Mouse (Mus musculus) cerebellum, adult 2 months (tissue): ENCODE measurements around the gene Serpinh1. TPM values are rescaled to one million over a fixed set of nuclear protein-coding genes. Genes with fewer than 3 reads are reported as not detected.
A peak's percentile ranks its signal among the peaks of the same experiment; 100 is the strongest.

Experiments
- DNase-seq, 2 experiments: peaks; one replicate each; pipeline ENCODE4 v3.0.0; 2021
- H3K27ac ChIP-seq: fragments of 200-500 bp; 2 replicates; pipeline ENCODE4 v1.5.1; 2012; ENCODE audit warnings: low read length, control low read depth, inconsistent platforms; ENCODE audit not compliant: insufficient read depth
- H3K27me3 ChIP-seq: fragments of 200-500 bp; 2 replicates; pipeline ENCODE4 v1.6.1; 2012; ENCODE audit warnings: inconsistent platforms, mild to moderate bottlenecking, low read length, moderate library complexity; ENCODE audit not compliant: control insufficient read depth, insufficient read depth
- H3K4me1 ChIP-seq: fragments of 200-500 bp; 2 replicates; pipeline ENCODE4 v1.6.1; 2011; ENCODE audit warnings: low read length; ENCODE audit not compliant: control insufficient read depth, insufficient read depth
- H3K4me3 ChIP-seq: fragments of 200-500 bp; replicated peaks from 2 replicates; pipeline ENCODE3; 2011; ENCODE audit warnings: mild to moderate bottlenecking, low read depth, low read length, control low read depth; ENCODE audit not compliant: insufficient read depth
- CTCF ChIP-seq: fragments of 200-500 bp; IDR thresholded peaks from 2 replicates; pipeline ENCODE4 v1.5.1; 2011; ENCODE audit warnings: low read depth, mild to moderate bottlenecking, control low read depth, low read length, moderate library complexity, borderline replicate concordance; ENCODE audit not compliant: insufficient read depth
- POLR2A ChIP-seq: fragments of 200-500 bp; IDR thresholded peaks from 2 replicates; pipeline ENCODE4 v1.6.1; 2011; ENCODE audit warnings: low read length, control low read depth, borderline replicate concordance; ENCODE audit not compliant: insufficient read depth
- WGBS: fragments of 180-500 bp; shearing (Covaris S2); methylation state at CpG from one replicate; pipeline ENCODE4 v1.1.7; 2018; 5-methylcytosine and 5-hydroxymethylcytosine counted together
- polyA plus RNA-seq: library from polyadenylated mRNA; depleted of rRNA; stranded (reverse); fragments of >200 nt; gene quantifications from 2 replicates; pipeline ENCODE4 v1.2.3, GENCODE M21; 2012

Serpinh1 gene
- polyA plus RNA-seq, 1 experiment: 24.9 TPM

GRCm38 (mm10) chr7:99392696-99393095 is 39.7 kb upstream of the Serpinh1 start:
- DNase-seq: peak; percentile 45 to 78
- TF ChIP-seq POLR2A (no peak), CTCF (no peak)
- no peaks in the 10 kb centered on the region for H3K27me3 ChIP-seq
- no peak overlapping the region for H3K4me3 ChIP-seq
- WGBS: 29% methylated on average over 2 of the region's 2 CpGs
- no peak overlapping the region for H3K27ac ChIP-seq
- H3K4me1 ChIP-seq: peaks cover 70% of the 10 kb centered on the region

GRCm38 (mm10) chr7:99390559-99390958 is 37.5 kb upstream of the Serpinh1 start:
- Histone ChIP-seq H3K4me1 (peaks cover 70% of the 10 kb centered on the region), H3K4me3 (no peak overlapping the region), H3K27ac (no peak overlapping the region), H3K27me3 (no peaks in the 10 kb centered on the region)
- DNase-seq: no peak
- no peak for TF ChIP-seq POLR2A
- no peak for TF ChIP-seq CTCF
- 91% methylated on average over 4 of the region's 4 CpGs for WGBS

- Histone ChIP-seq H3K4me1 (peaks cover 67% of the 10 kb centered on the region), H3K27ac (0 out of 2 replicates have a peak overlapping the region, but pooled peaks have one; percentile 35), H3K4me3 (no peak overlapping the region), H3K27me3 (no peaks in the 10 kb centered on the region)
- TF ChIP-seq CTCF (no peak), POLR2A (no peak)
- DNase-seq: peak; percentile 68 to 86
- WGBS: 12% methylated on average over 5 of the region's 5 CpGs
Observed at GRCm38 (mm10) chr7:99387356-99387755, 34.3 kb upstream of the Serpinh1 start.

GRCm38 (mm10) chr7:99386811-99387210 is 33.8 kb upstream of the Serpinh1 start:
- H3K27me3 ChIP-seq: no peaks in the 10 kb centered on the region
- H3K4me3 ChIP-seq: no peak overlapping the region
- TF ChIP-seq POLR2A: no peak
- TF ChIP-seq CTCF: no peak
- H3K27ac ChIP-seq: no peak overlapping the region
- DNase-seq: peak; percentile 40 to 43
- H3K4me1 ChIP-seq: peaks cover 61% of the 10 kb centered on the region
- 64% methylated on average over 4 of the region's 4 CpGs for WGBS

- Histone ChIP-seq H3K4me3 (no peak overlapping the region), H3K4me1 (peaks cover 53% of the 10 kb centered on the region), H3K27me3 (no peaks in the 10 kb centered on the region), H3K27ac (no peak overlapping the region)
- peak; percentile 79 to 84 for DNase-seq
- TF ChIP-seq CTCF: no peak
- TF ChIP-seq POLR2A: no peak
- WGBS: 2% methylated on average over 5 of the region's 5 CpGs
Observed at GRCm38 (mm10) chr7:99386030-99386429, 33.0 kb upstream of the Serpinh1 start.

GRCm38 (mm10) chr7:99384101-99384611 is 31.1 kb upstream of the Serpinh1 start:
- peak in 1 of 2 experiments; percentile 27 for DNase-seq
- H3K27ac ChIP-seq: no peak overlapping the region
- H3K27me3 ChIP-seq: no peaks in the 10 kb centered on the region
- H3K4me1 ChIP-seq: peaks cover 55% of the 10 kb centered on the region
- TF ChIP-seq POLR2A (no peak), CTCF (no peak)
- WGBS: 60% methylated on average over 4 of the region's 4 CpGs
- peak overlapping the region; percentile 73 for H3K4me3 ChIP-seq

- Histone ChIP-seq H3K27ac (no peak overlapping the region), H3K4me3 (peak overlapping the region; percentile 73), H3K27me3 (no peaks in the 10 kb centered on the region), H3K4me1 (peaks cover 55% of the 10 kb centered on the region)
- WGBS: 44% methylated on average over 5 of the region's 5 CpGs
- TF ChIP-seq POLR2A (no peak), CTCF (no peak)
- DNase-seq: peak; percentile 48 to 50
Observed at GRCm38 (mm10) chr7:99383246-99383645, 30.2 kb upstream of the Serpinh1 start.
